Mouse (Mus musculus): Measurements from ENCODE around the gene Slc25a47. TPM values are rescaled to one million over a fixed set of nuclear protein-coding genes. Genes with fewer than 3 reads are reported as not detected.

Slc25a47 gene
- polyA plus RNA-seq, 1 experiment = 26.1 TPM

GRCm38 (mm10) chr12:108794078-108794711 lies 41.7 kb upstream of the Slc25a47 start:
- Histone ChIP-seq H3K27me3 (ENCODE audit: control insufficient read depth, insufficient read depth, low read length) (no peaks in the 10 kb centered on the region), H3K4me1 (replicated peaks; ENCODE audit: control insufficient read depth, insufficient read depth, low read length) (0 out of 2 replicates have a peak, but pooled peaks cover 2% of the 10 kb centered on the region), H3K27ac (ENCODE audit: control insufficient read depth, insufficient read depth, low read length) (peak overlapping the region; percentile 87), H3K36me3 (ENCODE audit: control insufficient read depth, insufficient read depth, low read length) (no peaks in the 10 kb centered on the region), H3K4me3 (ENCODE audit: control insufficient read depth, insufficient read depth, low read length) (peak overlapping the region; percentile 91)
- peak; percentile 79 for DNase-seq
- no peak for TF ChIP-seq CTCF (IDR thresholded peaks at IDR 0.05; ENCODE audit: borderline replicate concordance, control insufficient read depth, extremely low read depth, insufficient read depth, low read length, poor library complexity)
- 0 out of 2 replicates have a peak, but pooled peaks have one; percentile 46 for TF ChIP-seq POLR2A (IDR thresholded peaks at IDR 0.05; ENCODE audit: control insufficient read depth, extremely low read depth, insufficient read depth, low read length, poor library complexity)
- WGBS = under 1% methylated on average over 79 of the region's 94 CpGs

- no peak overlapping the region for H3K4me3 ChIP-seq (ENCODE audit: control insufficient read depth, insufficient read depth, low read length)
- no peaks in the 10 kb centered on the region for H3K27me3 ChIP-seq (ENCODE audit: control insufficient read depth, insufficient read depth, low read length)
- 0 out of 2 replicates have a peak, but pooled peaks cover 2% of the 10 kb centered on the region for H3K4me1 ChIP-seq (replicated peaks; ENCODE audit: control insufficient read depth, insufficient read depth, low read length)
- WGBS = 5% methylated on average over 9 of the region's 9 CpGs
- no peak overlapping the region; the same call in 1 of the 2 replicates for H3K27ac ChIP-seq (ENCODE audit: control insufficient read depth, insufficient read depth, low read length)
- TF ChIP-seq CTCF (IDR thresholded peaks at IDR 0.05; ENCODE audit: borderline replicate concordance, control insufficient read depth, extremely low read depth, insufficient read depth, low read length, poor library complexity) = no peak
- TF ChIP-seq POLR2A (IDR thresholded peaks at IDR 0.05; ENCODE audit: control insufficient read depth, extremely low read depth, insufficient read depth, low read length, poor library complexity) = no peak
- H3K36me3 ChIP-seq (ENCODE audit: control insufficient read depth, insufficient read depth, low read length) = no peaks in the 10 kb centered on the region
- DNase-seq = no peak
These were observed 40.8 kb upstream of the Slc25a47 start for GRCm38 (mm10) chr12:108794979-108795537.

- no peaks in the 10 kb centered on the region for H3K27me3 ChIP-seq (ENCODE audit: control insufficient read depth, insufficient read depth, low read length)
- no peak for TF ChIP-seq POLR2A (IDR thresholded peaks at IDR 0.05; ENCODE audit: control insufficient read depth, extremely low read depth, insufficient read depth, low read length, poor library complexity)
- TF ChIP-seq CTCF (IDR thresholded peaks at IDR 0.05; ENCODE audit: borderline replicate concordance, control insufficient read depth, extremely low read depth, insufficient read depth, low read length, poor library complexity) = no peak
- no peak for DNase-seq
- peaks cover 7% of the 10 kb centered on the region; the same call in 1 of the 2 replicates for H3K36me3 ChIP-seq (ENCODE audit: control insufficient read depth, insufficient read depth, low read length)
- no peak overlapping the region for H3K4me3 ChIP-seq (ENCODE audit: control insufficient read depth, insufficient read depth, low read length)
- 97% methylated on average over 2 of the region's 2 CpGs for WGBS
- H3K4me1 ChIP-seq (replicated peaks; ENCODE audit: control insufficient read depth, insufficient read depth, low read length) = peaks cover 19% of the 10 kb centered on the region
- no peak overlapping the region for H3K27ac ChIP-seq (ENCODE audit: control insufficient read depth, insufficient read depth, low read length)
These were observed 34.2 kb upstream of the Slc25a47 start for GRCm38 (mm10) chr12:108801613-108802012.

- Histone ChIP-seq H3K36me3 (ENCODE audit: control insufficient read depth, insufficient read depth, low read length) (peaks cover 25% of the 10 kb centered on the region; the same call in 1 of the 2 replicates), H3K27me3 (ENCODE audit: control insufficient read depth, insufficient read depth, low read length) (no peaks in the 10 kb centered on the region), H3K4me1 (replicated peaks; ENCODE audit: control insufficient read depth, insufficient read depth, low read length) (peaks cover 19% of the 10 kb centered on the region), H3K4me3 (ENCODE audit: control insufficient read depth, insufficient read depth, low read length) (no peak overlapping the region), H3K27ac (ENCODE audit: control insufficient read depth, insufficient read depth, low read length) (no peak overlapping the region)
- no peak for DNase-seq
- no peak for TF ChIP-seq CTCF (IDR thresholded peaks at IDR 0.05; ENCODE audit: borderline replicate concordance, control insufficient read depth, extremely low read depth, insufficient read depth, low read length, poor library complexity)
- no peak for TF ChIP-seq POLR2A (IDR thresholded peaks at IDR 0.05; ENCODE audit: control insufficient read depth, extremely low read depth, insufficient read depth, low read length, poor library complexity)
- WGBS = 85% methylated on average over 2 of the region's 2 CpGs
These were observed 31.5 kb upstream of the Slc25a47 start for GRCm38 (mm10) chr12:108804388-108804787.

- Histone ChIP-seq H3K27me3 (ENCODE audit: control insufficient read depth, insufficient read depth, low read length) (no peaks in the 10 kb centered on the region), H3K4me1 (replicated peaks; ENCODE audit: control insufficient read depth, insufficient read depth, low read length) (peaks cover 8% of the 10 kb centered on the region), H3K36me3 (ENCODE audit: control insufficient read depth, insufficient read depth, low read length) (peaks cover 28% of the 10 kb centered on the region; the same call in 1 of the 2 replicates), H3K27ac (ENCODE audit: control insufficient read depth, insufficient read depth, low read length) (no peak overlapping the region), H3K4me3 (ENCODE audit: control insufficient read depth, insufficient read depth, low read length) (no peak overlapping the region)
- no peak for DNase-seq
- WGBS = 88% methylated on average over 2 of the region's 2 CpGs
- TF ChIP-seq CTCF (IDR thresholded peaks at IDR 0.05; ENCODE audit: borderline replicate concordance, control insufficient read depth, extremely low read depth, insufficient read depth, low read length, poor library complexity) (no peak), POLR2A (IDR thresholded peaks at IDR 0.05; ENCODE audit: control insufficient read depth, extremely low read depth, insufficient read depth, low read length, poor library complexity) (no peak)
These were observed 27.4 kb upstream of the Slc25a47 start for GRCm38 (mm10) chr12:108808465-108808864.

GRCm38 (mm10) chr12:108809771-108810170 lies 26.1 kb upstream of the Slc25a47 start:
- no peak for TF ChIP-seq CTCF (IDR thresholded peaks at IDR 0.05; ENCODE audit: borderline replicate concordance, control insufficient read depth, extremely low read depth, insufficient read depth, low read length, poor library complexity)
- TF ChIP-seq POLR2A (IDR thresholded peaks at IDR 0.05; ENCODE audit: control insufficient read depth, extremely low read depth, insufficient read depth, low read length, poor library complexity) = no peak
- peaks cover 4% of the 10 kb centered on the region for H3K4me1 ChIP-seq (replicated peaks; ENCODE audit: control insufficient read depth, insufficient read depth, low read length)
- H3K36me3 ChIP-seq (ENCODE audit: control insufficient read depth, insufficient read depth, low read length) = peaks cover 28% of the 10 kb centered on the region
- H3K27ac ChIP-seq (ENCODE audit: control insufficient read depth, insufficient read depth, low read length) = no peak overlapping the region
- no peak for DNase-seq
- no peak overlapping the region for H3K4me3 ChIP-seq (ENCODE audit: control insufficient read depth, insufficient read depth, low read length)
- H3K27me3 ChIP-seq (ENCODE audit: control insufficient read depth, insufficient read depth, low read length) = no peaks in the 10 kb centered on the region
- WGBS = 97% methylated on average over 1 of the region's 1 CpGs

All from thymus, adult 2 months (tissue).